Mouse (Mus musculus) stomach, embryonic 14.5 days (tissue): ENCODE results near the gene Hs6st1. TPM values are rescaled to one million over a fixed set of nuclear protein-coding genes. Genes with fewer than 3 reads are reported as not detected.

ENCODE experiments used
- ATAC-seq: fragments of 200-750 bp; cut with Nextera tagmentation; 2 replicates; pipeline ENCODE4 v1.8.0; 2017; ENCODE audit warnings: low read depth, moderate TSS enrichment; ENCODE audit not compliant: insufficient number of reproducible peaks, insufficient read depth, low FRiP score
- H3K27ac ChIP-seq: fragments of 300-500 bp; sonication (generic); 2 replicates; pipeline ENCODE4 v1.5.1; 2014; ENCODE audit warnings: mild to moderate bottlenecking, low read length, moderate library complexity, mixed read lengths
- H3K27me3 ChIP-seq: fragments of 300-500 bp; sonication (generic); 2 replicates; pipeline ENCODE4 v1.6.1; 2014; ENCODE audit warnings: low read length, control low read depth, mixed read lengths; ENCODE audit not compliant: control insufficient read depth, insufficient read depth
- H3K36me3 ChIP-seq: fragments of 300-500 bp; sonication (generic); 2 replicates; pipeline ENCODE4 v1.6.1; 2014; ENCODE audit warnings: mild to moderate bottlenecking, control low read depth, low read length, moderate library complexity, mixed read lengths; ENCODE audit not compliant: control insufficient read depth, insufficient read depth
- H3K4me1 ChIP-seq: fragments of 300-500 bp; sonication (generic); 2 replicates; pipeline ENCODE4 v1.6.1; 2014; ENCODE audit warnings: low read length, control low read depth, mixed read lengths; ENCODE audit not compliant: control insufficient read depth, insufficient read depth
- H3K4me2 ChIP-seq: fragments of 300-500 bp; sonication (generic); replicated peaks from 2 replicates; pipeline ENCODE4 v1.6.1; 2014; ENCODE audit warnings: low read depth, low read length, control low read depth
- H3K4me3 ChIP-seq: fragments of 300-500 bp; sonication (generic); 2 replicates; pipeline ENCODE4 v1.5.1; 2014; ENCODE audit warnings: low read depth, low read length, control low read depth
- H3K9ac ChIP-seq: fragments of 300-500 bp; sonication (generic); replicated peaks from 2 replicates; pipeline ENCODE4 v1.6.1; 2014; ENCODE audit warnings: low read depth, mild to moderate bottlenecking, control low read depth, low read length, moderate library complexity, mixed read lengths
- H3K9me3 ChIP-seq: fragments of 300-500 bp; sonication (generic); 2 replicates; pipeline ENCODE4 v1.6.1; 2016; ENCODE audit warnings: low read depth, low read length, control low read depth; ENCODE audit not compliant: control insufficient read depth
- WGBS: fragments of 180-500 bp; shearing (Covaris S2); extraction: QIAGEN DNeasy Blood & Tissue Kit; methylation state at CpG from one replicate; pipeline ENCODE4 v1.1.7; 2014; 5-methylcytosine and 5-hydroxymethylcytosine counted together
- polyA plus RNA-seq: library from polyadenylated mRNA; unstranded; fragments of >200 nt; fragmentation: Nextera tagmentation; extraction: Ambion mirVana; gene quantifications from 2 replicates; pipeline ENCODE4 v1.2.1, GENCODE M21; 2014

Gene Hs6st1
- polyA plus RNA-seq, 1 experiment from 2014 or later = 8.0 TPM

DNA sequence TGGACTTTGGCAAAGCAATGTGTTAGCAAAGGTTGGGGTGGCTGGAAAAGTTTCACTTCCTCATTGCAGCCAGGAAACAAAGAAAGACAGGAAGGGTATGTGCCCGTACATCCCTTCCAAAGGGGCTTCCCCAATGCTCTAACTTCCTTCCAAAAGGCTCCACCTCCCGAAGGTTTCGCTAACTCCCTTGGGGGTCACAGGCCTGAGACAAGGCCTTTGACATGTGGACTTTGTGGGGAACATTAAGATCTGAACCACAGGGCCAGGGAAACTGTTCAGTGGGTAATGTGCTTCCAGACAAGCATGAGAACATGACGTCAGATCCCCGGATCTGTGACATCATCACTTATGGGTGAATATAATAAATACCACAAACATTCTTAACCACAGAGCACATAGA is 15.5 kb upstream of the Hs6st1 start:
- no peak overlapping the region for H3K4me3 ChIP-seq
- no peaks in the 10 kb centered on the region for H3K36me3 ChIP-seq

DNA sequence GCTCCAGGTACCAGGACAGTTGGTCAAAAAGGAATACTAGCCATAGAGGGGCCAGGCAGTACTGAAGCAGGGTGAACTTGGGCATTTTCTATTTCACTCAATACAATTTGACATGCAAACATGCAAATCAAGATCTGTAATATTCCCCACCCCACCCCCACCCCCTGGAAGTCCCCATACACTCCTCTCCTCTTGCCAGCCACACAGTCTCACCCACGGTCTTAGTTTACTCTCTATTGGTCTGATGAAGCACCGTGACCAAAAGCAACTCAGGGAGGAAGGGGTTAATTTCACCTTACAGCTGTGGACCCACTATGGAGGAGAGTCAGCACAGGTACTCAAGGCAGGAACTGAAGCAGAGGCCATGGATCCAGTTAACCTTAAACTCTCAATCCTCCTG is 14.6 kb upstream of the Hs6st1 start:
- 97% methylated on average over 2 of the region's 2 CpGs for WGBS

More for the DNA sequence above, 15.5 kb upstream of the Hs6st1 start:
- Histone ChIP-seq H3K4me2 (no peak overlapping the region), H3K27ac (no peak overlapping the region), H3K27me3 (no peaks in the 10 kb centered on the region), H3K4me1 (no peaks in the 10 kb centered on the region), H3K9me3 (no peaks in the 10 kb centered on the region), H3K9ac (no peak overlapping the region)
- WGBS = 87% methylated on average over 5 of the region's 5 CpGs
- ATAC-seq = no peak

DNA sequence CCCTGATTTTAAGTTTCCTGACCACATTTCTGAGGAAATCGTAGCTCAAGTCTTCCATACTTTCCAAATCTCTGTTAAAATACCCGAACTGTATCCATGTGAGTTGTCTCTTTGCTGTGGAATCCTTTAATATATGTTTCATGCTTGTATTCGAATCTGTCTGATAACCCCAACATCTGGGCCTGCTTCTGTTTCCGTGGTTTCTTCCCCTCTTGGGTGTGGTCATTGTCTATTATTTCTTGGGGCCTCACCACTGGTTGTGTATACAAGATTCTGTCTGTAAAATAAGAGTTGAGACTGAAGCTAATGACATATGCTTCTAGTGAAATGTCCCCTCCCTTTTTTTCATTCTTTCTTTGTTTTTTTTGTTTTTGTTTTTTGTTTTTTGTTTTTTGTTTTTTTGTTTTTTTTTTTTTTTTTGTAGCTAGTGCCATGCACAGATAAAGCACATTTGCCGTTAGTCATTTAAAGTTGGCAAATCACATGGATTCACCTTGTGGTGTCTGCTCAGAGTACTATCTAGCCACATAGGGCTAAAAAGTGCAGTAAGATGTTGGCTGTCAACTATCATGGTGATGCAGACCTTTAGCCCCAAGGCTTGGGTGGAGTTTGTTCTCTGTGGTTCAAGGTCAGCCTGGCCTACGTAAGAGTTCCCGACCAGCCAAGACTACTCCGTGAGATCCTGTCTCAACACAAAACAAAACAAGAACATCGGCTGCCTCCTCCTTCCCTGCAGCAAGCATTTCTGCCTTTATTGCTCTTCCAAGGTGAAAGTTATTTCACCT is 13.8 kb upstream of the Hs6st1 start:
- 80% methylated on average over 9 of the region's 9 CpGs for WGBS
- Histone ChIP-seq H3K36me3 (no peaks in the 10 kb centered on the region), H3K27me3 (no peaks in the 10 kb centered on the region), H3K4me3 (no peak overlapping the region), H3K4me1 (no peaks in the 10 kb centered on the region), H3K9ac (no peak overlapping the region), H3K9me3 (no peaks in the 10 kb centered on the region), H3K27ac (no peak overlapping the region), H3K4me2 (no peak overlapping the region)
- no peak for ATAC-seq

More for the DNA sequence above, 14.6 kb upstream of the Hs6st1 start:
- H3K9me3 ChIP-seq = no peaks in the 10 kb centered on the region
- H3K4me3 ChIP-seq = no peak overlapping the region
- H3K4me2 ChIP-seq = no peak overlapping the region
- H3K9ac ChIP-seq = no peak overlapping the region
- H3K27me3 ChIP-seq = no peaks in the 10 kb centered on the region
- ATAC-seq = no peak
- no peaks in the 10 kb centered on the region for H3K4me1 ChIP-seq
- H3K36me3 ChIP-seq = no peaks in the 10 kb centered on the region
- H3K27ac ChIP-seq = no peak overlapping the region

DNA sequence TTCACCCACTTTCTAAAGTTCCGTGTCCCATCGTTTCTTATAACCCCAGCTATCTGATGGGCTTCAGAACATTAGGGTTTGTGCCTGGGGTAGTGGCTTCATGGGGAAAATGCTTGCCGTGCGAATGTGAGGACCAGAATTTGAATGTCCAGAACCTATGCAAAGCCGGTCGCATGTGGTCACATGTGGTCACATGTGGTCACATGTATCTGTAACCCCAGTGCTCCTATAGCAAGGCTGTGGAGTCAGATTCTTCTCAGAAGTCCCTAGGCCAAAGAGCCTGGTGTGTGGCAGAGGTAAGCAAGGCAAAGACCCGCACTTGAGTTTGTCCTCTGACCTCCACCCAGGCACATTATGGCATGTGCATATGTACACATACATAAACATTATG is 13.2 kb upstream of the Hs6st1 start:
- H3K4me2 ChIP-seq = no peak overlapping the region
- 92% methylated on average over 7 of the region's 7 CpGs for WGBS
- no peak for ATAC-seq

DNA sequence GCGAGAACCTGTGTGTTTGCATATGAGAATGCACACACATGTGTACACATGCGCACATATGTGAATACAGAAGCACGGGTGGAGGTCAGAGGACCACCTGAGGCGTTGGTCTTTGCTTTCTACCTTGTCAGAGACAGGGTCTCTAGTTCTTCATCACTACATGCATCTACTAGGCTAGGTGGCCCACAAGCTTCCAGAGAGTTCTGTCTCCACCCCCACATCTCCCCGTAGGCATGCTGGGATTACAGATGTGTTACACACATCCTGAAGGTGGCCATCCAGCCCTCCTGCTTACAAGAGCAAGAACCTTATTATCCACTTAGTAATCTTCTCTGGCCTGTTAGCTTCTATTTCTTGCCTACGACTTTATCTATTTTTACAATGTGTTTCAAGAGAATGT is 8.8 kb upstream of the Hs6st1 start:
- H3K36me3 ChIP-seq = no peaks in the 10 kb centered on the region
- no peak overlapping the region for H3K9ac ChIP-seq
- no peak overlapping the region for H3K4me3 ChIP-seq
- H3K4me2 ChIP-seq = no peak overlapping the region
- no peaks in the 10 kb centered on the region for H3K9me3 ChIP-seq
- no peak for ATAC-seq
- no peaks in the 10 kb centered on the region for H3K27me3 ChIP-seq
- peaks cover 3% of the 10 kb centered on the region; the same call in 1 of the 2 replicates for H3K4me1 ChIP-seq
- 88% methylated on average over 6 of the region's 6 CpGs for WGBS
- H3K27ac ChIP-seq = peak overlapping the region; percentile 52; the same call in 1 of the 2 replicates

More for the DNA sequence above, 13.2 kb upstream of the Hs6st1 start:
- no peaks in the 10 kb centered on the region for H3K27me3 ChIP-seq
- no peaks in the 10 kb centered on the region for H3K36me3 ChIP-seq
- H3K9me3 ChIP-seq = no peaks in the 10 kb centered on the region
- no peak overlapping the region for H3K9ac ChIP-seq
- H3K27ac ChIP-seq = no peak overlapping the region
- H3K4me1 ChIP-seq = no peaks in the 10 kb centered on the region
- H3K4me3 ChIP-seq = no peak overlapping the region

DNA sequence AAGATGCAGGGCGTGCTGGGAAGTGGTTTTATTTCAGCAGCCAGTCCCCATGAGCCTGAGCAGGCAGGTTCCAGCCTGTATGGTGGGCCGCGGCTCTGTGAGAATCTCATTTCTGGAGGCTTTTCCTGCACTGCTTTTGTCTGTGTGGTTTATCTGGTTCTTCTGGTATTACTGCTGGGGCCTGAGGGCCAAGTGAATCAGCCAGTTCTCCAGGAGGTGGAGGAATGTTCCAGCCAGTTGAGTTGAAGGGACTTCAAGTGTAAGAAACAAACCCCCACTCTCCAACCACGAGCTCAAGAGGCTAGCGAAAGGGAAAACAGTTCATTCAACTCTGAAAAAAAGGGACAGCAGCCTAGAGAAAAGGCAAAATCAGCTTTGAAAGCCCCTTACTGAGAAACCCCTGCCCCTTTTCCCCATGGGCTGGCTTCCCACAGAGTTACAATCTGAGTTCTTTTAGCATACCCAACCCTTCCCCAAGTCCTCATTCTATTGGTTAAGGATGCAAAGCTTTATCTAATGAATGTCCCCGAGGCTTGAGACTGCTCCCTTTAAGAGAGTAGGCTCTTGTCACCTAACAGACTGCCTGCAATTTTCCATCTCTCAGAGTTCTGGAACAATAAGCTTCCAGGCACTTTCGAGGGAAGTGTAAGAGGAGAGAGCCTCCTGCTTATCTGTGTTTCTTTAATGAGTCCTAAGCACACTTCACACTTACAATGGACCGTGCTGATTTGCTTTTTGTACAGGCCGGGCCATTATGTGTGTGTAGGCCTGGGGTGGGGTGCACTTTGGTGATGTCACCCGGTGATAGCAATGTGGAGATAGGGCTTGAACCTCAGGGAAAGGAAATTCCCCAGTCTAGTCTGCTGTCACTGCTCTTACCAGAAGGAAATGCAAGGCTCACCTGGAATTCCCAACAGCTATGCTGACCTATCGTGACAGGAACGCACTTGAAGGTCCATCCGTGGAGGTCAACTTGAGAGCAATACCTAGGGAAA is 7.9 kb upstream of the Hs6st1 start:
- ATAC-seq = peak; percentile 39; the same call in 1 of the 2 replicates
- no peaks in the 10 kb centered on the region for H3K27me3 ChIP-seq
- WGBS = 50% methylated on average over 13 of the region's 13 CpGs
- H3K27ac ChIP-seq = peak overlapping the region; percentile 34; the same call in 1 of the 2 replicates
- no peak overlapping the region for H3K9ac ChIP-seq
- no peak overlapping the region for H3K4me2 ChIP-seq
- peaks cover 6% of the 10 kb centered on the region; the same call in 1 of the 2 replicates for H3K4me1 ChIP-seq
- H3K9me3 ChIP-seq = no peaks in the 10 kb centered on the region
- H3K36me3 ChIP-seq = no peaks in the 10 kb centered on the region
- H3K4me3 ChIP-seq = no peak overlapping the region

DNA sequence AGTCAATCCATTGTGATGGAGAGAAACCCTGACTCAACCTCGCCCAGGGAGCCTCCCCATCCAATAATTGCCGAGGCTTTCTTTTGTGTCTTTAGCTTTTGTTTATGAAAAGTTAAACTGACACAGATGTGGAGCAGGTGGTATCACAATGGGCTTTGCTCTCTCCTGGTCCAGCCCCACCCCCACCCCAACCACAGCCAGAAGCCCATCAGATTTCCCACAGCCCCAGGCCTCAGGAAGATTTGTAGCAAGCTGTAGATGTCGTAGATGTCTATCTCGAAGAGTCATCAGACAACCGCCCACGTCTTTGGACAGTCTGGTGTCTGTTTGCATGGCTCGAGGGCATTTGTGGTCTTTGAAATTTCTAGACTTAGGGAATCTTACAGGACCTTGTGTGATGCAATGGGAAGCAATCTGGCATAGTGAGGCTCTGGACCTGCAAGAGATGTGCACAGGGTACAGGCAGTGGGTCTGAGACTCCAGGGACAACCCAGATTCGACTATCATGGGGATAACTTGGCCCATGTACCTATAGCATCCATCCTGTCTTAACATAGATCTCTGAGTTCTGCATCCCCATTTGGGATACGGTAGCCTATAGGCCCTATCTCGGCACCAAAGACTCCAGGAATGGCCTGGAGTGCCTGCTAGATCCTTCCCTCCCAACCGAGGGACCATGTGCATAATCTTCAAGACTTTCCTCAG is 6.8 kb upstream of the Hs6st1 start:
- Histone ChIP-seq H3K27ac (no peak overlapping the region), H3K4me1 (peaks cover 11% of the 10 kb centered on the region; the same call in 1 of the 2 replicates), H3K4me3 (no peak overlapping the region), H3K36me3 (no peaks in the 10 kb centered on the region), H3K4me2 (no peak overlapping the region), H3K9ac (no peak overlapping the region), H3K9me3 (no peaks in the 10 kb centered on the region), H3K27me3 (no peaks in the 10 kb centered on the region)
- ATAC-seq = no peak
- WGBS = 81% methylated on average over 11 of the region's 11 CpGs
